Mouse (Mus musculus) layer of hippocampus, adult 2 months (tissue): Measurements from ENCODE around the gene Gpr84. TPM values are rescaled to one million over a fixed set of nuclear protein-coding genes. Genes with fewer than 3 reads are reported as not detected.
A peak's percentile ranks its signal among the peaks of the same experiment; 100 is the strongest.

Source experiments
- DNase-seq, 2 experiments: peaks; one replicate each; pipeline ENCODE4 v3.0.0; 2022; ENCODE audit warnings: low spot score in 2 of 2
- H3K27ac ChIP-seq: fragments of 200-600 bp; 2 replicates; pipeline ENCODE4 v1.8.1; 2022
- H3K4me3 ChIP-seq: fragments of 200-600 bp; 2 replicates; pipeline ENCODE4 v1.8.1; 2022; ENCODE audit warnings: mild to moderate bottlenecking
- CTCF ChIP-seq: fragments of 200-600 bp; conservative IDR thresholded peaks from 2 replicates; pipeline ENCODE4 v1.8.1; 2022; ENCODE audit warnings: antibody characterized with exemption, mild to moderate bottlenecking, moderate library complexity
- total RNA-seq, 2 experiments: library from RNA; stranded (reverse); gene quantifications; 2 replicates each; pipeline ENCODE4 v1.2.3; 2021

Gpr84 gene
- total RNA-seq, 2 experiments from 2014 or later = 0.61 to 0.81 TPM

DNA sequence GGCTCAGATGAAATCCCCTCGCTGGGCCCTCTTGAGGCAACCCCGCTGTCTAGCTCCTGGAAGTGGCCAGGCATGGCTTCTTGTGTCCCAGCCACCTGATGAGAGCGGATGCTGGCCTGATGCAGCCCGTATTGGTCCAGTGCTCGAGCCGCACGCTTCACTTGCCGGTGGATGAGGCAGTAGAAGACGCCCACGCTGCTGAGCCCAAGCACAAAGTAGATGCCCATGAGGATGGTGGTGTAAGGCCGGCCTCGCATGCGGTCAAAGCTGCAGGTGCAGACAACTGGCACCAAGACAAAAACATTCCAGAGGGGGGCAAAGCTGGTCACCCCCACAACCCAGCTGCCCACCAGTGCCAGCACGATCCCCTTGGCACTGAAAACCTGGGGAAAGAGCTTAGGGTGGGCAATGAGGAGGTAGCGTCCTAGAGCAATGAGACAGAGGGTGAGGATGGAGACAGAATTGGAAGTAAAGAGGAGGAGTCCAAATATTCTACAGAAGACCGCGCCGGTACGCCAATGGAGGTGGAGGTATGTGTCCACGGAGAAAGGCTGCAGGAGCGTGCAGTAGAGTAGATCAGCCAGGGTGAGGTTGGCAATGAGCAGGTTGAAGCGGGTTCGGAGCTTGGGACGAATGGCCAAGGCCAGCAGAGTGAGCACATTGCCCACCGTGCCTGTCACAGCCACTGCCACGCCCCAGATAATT lies 1.4 kb downstream of the Gpr84 start:
- TF ChIP-seq CTCF = no peak
- no peak overlapping the region for H3K27ac ChIP-seq
- no peak overlapping the region for H3K4me3 ChIP-seq
- no peak for DNase-seq

DNA sequence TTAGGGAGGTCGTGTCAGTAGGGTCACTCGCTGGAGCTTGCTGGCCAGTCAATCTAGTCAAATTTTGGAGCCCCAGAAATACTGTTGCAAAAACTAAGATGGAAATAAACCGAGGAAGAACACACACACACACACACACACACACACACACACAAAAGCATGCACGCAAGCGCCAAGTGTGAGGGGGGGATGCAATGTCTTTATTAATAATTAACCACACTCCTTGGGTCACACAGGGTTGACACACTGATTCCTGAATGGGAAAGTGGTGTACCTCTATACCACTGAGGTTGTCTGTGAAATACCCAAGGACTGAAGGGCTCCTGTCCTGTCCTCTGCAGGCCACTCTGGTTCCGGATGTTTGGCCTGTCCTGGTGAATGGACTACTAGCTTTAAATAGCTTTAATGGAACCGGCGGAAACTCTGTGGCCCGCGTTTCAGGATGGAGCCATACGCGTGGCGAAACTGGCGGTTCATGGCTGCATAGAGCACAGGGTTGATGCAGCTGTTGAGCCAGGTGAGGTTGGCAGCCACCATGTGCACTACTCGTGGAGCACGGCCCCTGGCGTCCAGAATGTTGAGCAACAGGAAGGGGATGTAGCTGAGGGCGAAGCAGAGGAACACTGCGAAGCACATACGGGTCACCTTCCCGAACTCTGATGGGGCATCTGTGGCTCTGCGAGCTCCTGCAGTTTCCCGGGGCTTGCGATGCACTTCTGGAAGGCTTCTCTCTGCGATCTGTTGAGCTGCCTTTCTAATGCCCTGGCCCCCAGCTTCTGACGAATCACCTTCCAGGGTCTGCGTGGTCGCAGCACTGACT lies 2.1 kb downstream of the Gpr84 start:
- Histone ChIP-seq H3K27ac (no peak overlapping the region), H3K4me3 (no peak overlapping the region)
- TF ChIP-seq CTCF = 0 out of 2 replicates have a peak, but pooled peaks have one; percentile 3
- DNase-seq = no peak

DNA sequence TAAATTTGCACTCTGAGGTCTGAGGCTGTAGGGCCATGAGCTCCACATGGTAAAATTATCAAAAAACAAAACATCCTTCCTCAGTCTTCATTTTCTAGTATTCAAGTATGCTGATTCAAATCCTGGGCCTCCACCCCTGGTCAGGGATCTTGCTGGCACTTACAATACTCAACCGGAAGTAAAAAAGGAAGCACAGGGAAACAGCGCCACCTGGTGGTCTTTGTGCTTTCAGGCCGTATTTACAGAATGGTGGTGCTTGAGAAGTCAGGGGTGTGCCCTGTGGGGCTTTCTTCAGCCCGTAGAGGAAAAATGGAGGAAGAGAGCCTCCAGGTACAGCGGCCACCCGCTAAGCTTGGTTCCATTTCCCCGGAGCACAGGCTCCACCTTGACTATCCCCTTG lies 3.3 kb downstream of the Gpr84 start:
- Histone ChIP-seq H3K4me3 (no peak overlapping the region), H3K27ac (peak overlapping the region; percentile 99; the same call in 1 of the 2 replicates)
- peak; percentile 89 to 95 for DNase-seq
- TF ChIP-seq CTCF = peak; percentile 99

DNA sequence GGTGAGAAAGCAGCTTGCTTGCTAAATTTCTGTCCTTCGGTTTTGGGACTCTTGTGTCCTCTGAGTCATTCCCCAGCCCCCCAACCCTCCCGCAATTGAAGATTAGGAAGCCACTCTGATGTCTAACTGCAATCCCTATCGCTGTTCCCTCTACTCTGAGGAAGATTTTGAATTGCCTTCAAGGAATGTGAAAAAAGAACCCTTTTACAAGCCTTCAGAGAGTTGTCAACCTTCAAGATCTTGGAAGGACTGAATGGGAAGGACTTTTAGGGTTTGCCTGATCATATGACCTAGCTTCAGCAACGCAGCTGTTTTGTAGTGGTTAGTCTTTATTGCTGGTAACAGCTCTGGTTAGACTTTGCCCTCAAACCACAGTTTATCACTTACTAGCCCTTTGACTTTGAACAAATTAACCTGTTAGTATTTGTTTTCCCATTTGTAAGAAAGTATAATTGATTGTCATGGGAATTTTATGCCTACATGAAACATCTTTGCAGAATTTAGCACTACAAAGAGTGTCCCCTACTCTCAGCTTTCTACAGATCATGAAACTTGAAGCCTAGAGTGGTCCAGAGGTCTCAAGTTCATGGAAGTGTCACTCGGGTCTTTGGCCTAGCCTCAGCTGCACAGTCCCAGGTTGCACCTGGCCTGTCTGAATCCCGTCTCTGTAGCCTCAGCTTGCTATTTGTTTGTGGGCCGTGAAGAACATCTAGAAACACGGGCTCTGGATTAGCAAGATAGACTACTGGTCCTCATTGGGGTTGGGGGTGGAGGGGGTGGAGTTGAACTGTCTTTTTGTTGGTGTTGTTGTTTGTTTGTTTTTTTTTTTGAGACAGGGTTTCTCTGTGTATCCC lies 4.4 kb downstream of the Gpr84 start:
- DNase-seq = no peak
- Histone ChIP-seq H3K4me3 (peak overlapping the region; percentile 73), H3K27ac (peak overlapping the region; percentile 99)
- no peak for TF ChIP-seq CTCF

DNA sequence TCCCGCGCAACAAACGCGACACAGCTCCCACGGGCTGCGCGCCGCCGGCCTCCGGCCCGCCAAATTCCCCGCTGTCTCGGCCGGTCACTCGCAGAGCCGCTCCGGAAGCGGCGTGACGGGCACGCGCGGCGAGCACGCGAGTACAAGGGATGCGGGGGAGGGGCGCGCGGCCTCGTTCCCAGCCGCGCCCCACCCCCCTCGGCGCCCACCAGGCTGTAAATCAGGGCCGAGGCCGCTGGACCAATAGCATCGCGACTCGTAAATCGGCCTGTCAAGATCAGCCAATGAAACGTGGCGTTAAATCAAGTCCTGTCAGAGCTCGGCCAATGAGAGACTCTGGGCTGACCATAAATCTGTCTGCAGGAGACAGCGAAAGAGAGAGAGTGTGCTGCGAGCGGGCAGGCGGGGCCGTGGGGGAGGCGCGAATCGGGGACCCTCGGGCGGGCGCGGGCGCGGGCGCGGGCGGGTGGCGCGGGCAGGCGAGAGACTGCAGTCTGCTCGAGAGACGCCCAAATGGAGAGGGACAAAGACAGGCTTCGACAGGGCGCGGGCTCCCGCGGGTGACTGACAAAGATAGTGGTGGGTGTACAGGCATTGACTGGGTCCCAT lies 5.2 kb downstream of the Gpr84 start:
- Histone ChIP-seq H3K27ac (peak overlapping the region; percentile 99), H3K4me3 (peak overlapping the region; percentile 73)
- no peak for TF ChIP-seq CTCF
- DNase-seq = peak; percentile 91 to 98

DNA sequence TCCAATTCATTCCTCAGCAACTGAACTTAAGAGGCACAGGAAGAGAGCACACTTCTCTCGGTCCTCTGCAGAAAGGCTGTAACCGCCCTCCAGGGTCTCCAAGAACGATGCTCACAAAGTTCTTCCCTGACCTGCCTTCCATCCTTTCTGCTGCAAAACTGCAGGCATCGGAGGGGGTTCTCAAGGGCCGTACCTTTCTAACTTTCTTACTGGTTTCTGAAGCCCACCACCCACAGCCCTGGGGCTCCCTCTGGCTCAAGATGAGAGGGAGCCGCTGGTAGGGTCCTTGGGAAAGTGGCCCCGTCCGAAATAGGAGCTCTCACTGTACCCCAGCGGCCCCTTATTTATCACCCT lies 5.8 kb downstream of the Gpr84 start:
- no peak for TF ChIP-seq CTCF
- Histone ChIP-seq H3K4me3 (peak overlapping the region; percentile 73), H3K27ac (peak overlapping the region; percentile 99)
- DNase-seq = no peak

DNA sequence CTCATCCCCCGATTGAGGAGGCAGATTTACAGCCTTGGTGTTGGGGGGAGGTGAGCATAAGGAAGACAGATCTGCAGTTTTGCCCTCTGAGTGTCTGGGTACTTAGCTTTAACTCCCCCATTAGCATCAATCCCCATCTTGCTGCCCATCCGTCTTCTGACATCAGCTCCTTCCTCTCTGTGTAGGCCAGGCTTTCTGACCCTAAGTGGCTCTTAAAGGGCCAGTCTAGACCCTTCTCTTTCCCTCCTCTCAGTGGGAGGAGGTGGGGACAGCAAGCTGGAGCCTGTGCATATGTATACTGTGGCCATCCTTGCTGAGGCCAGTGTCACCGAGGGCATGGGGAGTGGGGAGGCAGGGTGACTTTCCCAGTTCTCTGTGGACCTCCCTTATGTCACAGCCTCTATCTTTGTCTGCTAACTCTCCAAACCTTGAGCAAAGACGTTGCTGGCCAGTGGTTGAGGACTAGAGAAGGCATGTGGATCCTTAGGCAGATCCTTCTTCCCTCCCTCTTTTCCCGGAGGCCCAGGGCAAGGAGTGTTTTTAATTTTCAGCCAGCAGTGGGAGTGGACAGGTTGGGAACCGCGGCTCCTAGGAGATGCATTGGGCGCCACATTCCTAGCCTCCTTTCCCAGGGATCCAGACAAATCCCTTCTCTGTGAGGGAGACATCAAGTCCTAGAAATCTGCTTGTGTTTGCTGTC lies 6.3 kb downstream of the Gpr84 start:
- H3K4me3 ChIP-seq = peak overlapping the region; percentile 73
- no peak for TF ChIP-seq CTCF
- H3K27ac ChIP-seq = peak overlapping the region; percentile 99
- no peak for DNase-seq

DNA sequence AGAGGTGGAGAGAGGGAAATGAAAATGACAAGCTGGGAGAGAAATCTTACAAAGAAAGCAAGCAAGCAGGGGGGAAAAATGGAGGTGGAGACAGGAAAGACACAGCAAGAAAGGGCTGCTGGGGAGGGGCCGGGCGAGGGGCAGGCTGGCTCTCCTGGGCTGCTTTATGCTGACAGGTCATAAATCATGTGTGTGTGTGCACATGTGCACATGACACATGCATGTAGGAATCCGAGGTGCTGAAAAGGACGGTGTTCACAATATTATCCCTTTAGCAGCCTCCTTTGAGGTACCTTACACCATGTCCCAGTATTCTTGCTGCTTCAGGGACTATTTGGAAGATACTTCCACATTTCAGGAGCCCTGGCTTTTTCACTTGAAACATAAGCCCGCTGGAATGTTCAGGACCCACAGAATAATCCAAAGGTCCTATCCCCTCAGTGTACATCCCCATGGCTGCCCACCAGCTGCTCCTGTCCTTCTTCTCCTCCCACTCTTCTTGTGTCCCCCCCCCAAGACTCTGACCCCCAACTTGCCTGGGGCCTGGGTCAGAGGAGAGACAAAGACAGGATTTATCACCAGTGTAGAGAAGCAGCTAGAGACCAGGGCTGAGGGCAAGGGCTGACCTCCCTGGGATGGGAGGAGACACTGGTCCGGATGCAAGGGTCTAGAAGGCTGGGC lies 7.9 kb downstream of the Gpr84 start:
- TF ChIP-seq CTCF = no peak
- H3K27ac ChIP-seq = no peak overlapping the region

DNA sequence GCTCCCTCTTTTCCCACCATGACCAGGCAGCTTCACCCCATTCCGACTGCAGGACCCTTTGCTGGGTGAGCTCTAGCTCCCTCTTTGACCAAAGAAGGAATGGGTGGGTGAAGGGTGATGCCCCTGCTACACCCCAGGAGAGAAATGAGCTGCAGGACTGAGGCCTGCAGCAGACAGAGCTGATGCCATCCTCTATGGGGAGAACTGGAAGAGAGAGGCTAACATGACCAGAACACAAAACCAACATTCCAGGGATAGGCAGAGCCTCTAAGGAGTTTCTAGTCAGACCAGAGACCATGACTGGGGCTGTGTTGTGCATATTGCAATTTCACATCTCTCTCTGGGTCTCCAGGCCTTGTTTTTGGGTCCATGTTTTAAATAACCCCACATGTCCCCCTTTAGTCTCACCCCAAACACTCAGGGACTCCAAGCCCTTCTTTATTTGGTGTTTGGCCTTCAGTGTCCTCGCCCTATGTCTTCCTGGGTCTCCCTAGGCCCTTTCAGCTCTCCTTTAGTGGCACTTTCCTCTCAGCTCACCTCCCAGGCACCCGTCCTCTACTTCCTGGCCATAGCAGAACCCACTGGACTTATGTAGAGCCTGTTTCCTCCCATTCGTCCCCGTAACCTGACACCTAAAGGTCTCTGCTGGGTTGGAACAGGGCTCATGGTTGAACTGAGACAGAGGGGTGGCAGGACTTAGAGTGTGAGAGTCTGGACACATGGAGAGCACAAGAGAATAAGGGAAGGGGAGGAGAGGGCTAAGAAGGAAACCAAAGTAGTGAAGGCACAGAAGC lies 8.7 kb downstream of the Gpr84 start:
- Histone ChIP-seq H3K4me3 (no peak overlapping the region), H3K27ac (no peak overlapping the region)
- TF ChIP-seq CTCF = no peak
- no peak for DNase-seq

More for the DNA sequence above, 7.9 kb downstream of the Gpr84 start:
- DNase-seq = no peak
- no peak overlapping the region for H3K4me3 ChIP-seq

DNA sequence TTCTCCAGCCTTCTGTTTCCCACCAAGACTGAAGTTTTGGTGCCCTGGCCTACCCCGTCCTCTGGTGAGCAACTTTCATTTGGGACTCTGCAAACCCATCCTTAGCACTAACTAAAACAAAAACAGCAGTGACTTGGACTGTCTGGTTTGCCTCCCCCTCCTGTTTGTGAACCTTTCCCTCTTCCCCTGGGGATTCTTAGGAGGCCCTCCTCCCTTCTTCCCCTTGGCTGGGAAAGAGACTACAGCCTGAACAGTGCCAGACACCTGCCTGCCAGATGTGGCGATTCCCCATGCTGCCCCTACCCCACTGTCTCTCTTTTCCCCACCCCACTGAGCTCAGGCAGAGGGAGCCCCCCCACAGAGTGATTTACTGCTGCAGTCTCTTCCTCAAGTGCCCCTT lies 9.4 kb downstream of the Gpr84 start:
- DNase-seq = no peak
- H3K27ac ChIP-seq = peak overlapping the region; percentile 88

DNA sequence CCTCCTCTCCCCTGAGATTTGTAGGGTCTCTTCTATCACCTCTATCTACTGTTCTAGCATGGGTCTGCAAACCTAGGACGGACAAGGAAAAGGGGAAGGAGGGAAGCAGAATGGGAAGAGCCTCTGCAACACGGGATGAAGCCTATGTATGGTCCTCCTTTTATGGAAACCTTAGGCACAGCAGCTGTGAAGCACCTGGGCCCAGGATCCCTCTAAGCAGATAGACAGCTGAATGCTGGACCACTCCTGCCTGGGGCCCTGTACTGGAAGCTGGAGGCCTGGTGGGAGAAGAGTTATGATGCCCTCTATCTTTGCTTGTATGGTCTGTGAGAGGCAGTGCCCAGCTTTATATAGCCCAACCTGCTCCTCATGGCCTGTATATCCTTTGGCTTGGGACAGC lies 9.9 kb downstream of the Gpr84 start:
- peak overlapping the region; percentile 39 for H3K4me3 ChIP-seq
- no peak for DNase-seq
- H3K27ac ChIP-seq = peak overlapping the region; percentile 88
- TF ChIP-seq CTCF = no peak

More for the DNA sequence above, 9.4 kb downstream of the Gpr84 start:
- H3K4me3 ChIP-seq = no peak overlapping the region
- TF ChIP-seq CTCF = no peak
